Mouse (Mus musculus) macrophage (primary cell): ENCODE results near the gene Zfp322a. TPM values are rescaled to one million over a fixed set of nuclear protein-coding genes. Genes with fewer than 3 reads are reported as not detected.
"Not testable (repeated sequence)": the region's sequence is repeated elsewhere in the genome, so short reads cannot be mapped to it uniquely, and the experiment has no call there.

Source experiments
- H3K27ac ChIP-seq: fragments of 350-480 bp; formaldehyde crosslinking; 2 replicates; pipeline ENCODE4 v1.9.0; 2021
- H3K36me3 ChIP-seq: fragments of 350-480 bp; formaldehyde crosslinking; 2 replicates; pipeline ENCODE4 v1.9.0; 2021; ENCODE audit errors: inconsistent target
- H3K4me3 ChIP-seq: fragments of 350-480 bp; formaldehyde crosslinking; 2 replicates; pipeline ENCODE4 v1.9.0; 2021; ENCODE audit errors: inconsistent target
- H3K79me2 ChIP-seq: fragments of 350-480 bp; formaldehyde crosslinking; 2 replicates; pipeline ENCODE4 v1.9.0; 2021; ENCODE audit errors: inconsistent target
- WGBS: methylation state at CpG from one replicate; pipeline ENCODE4 v1.1.7; 2026; ENCODE audit warnings: inconsistent platforms; ENCODE audit not compliant: missing documents; 5-methylcytosine and 5-hydroxymethylcytosine counted together
- polyA plus RNA-seq: library from polyadenylated mRNA; stranded (reverse); fragments of 250-400 nt; gene quantifications from 3 replicates; pipeline ENCODE4 v1.2.4, GENCODE M21; 2018; ENCODE audit warnings: inconsistent platforms
- total RNA-seq, 78 experiments: library from RNA; depleted of rRNA; stranded (reverse); fragments of 250-400 nt; gene quantifications; 1 replicate in 9 of 78; 2 replicates in 24 of 78; 3 replicates in 43 of 78; 4 replicates in 2 of 78; pipeline ENCODE4 v1.2.4; 2018; ENCODE audit warnings: inconsistent platforms in 56 of 78

Gene Zfp322a
- 10 to 100 TPM; 13.6 to 77.7 (median 34.2) TPM for total RNA-seq (2018; cell fraction: chromatin; rRNA removed)
- total RNA-seq (2018; cell fraction: cytosol; rRNA removed) = 10 to 100 TPM in 17 of 26 experiments, 1 to 10 TPM in 9; 5.5 to 19.9 (median 12.2) TPM
- 10 to 100 TPM in 22 of 26 experiments, 1 to 10 TPM in 4; 8.0 to 68.0 (median 19.4) TPM for total RNA-seq (2018; cell fraction: nucleus; rRNA removed)
- polyA plus RNA-seq = 12.3 to 19.9 TPM (median 12.8 TPM) in 3 replicates

GRCm38 (mm10) chr13:23368583-23369420 lies at the start of gene Zfp322a:
Gene Zfp322a, minus strand, starts transcription at chr13:23369208.
- peak within 1 kb of the TSS; percentile 70 for H3K4me3 ChIP-seq
- 0 out of 2 replicates have a peak, but pooled peaks cover 9% of the 10 kb centered on the region for H3K36me3 ChIP-seq
- peaks cover 50% of the 10 kb centered on the region for H3K79me2 ChIP-seq
- 2% methylated on average over 55 of the region's 55 CpGs for WGBS
- peak within 1 kb of the TSS; percentile 47 for H3K27ac ChIP-seq

GRCm38 (mm10) chr13:23412630-23413521 lies 43.9 kb upstream of the Zfp322a start:
- H3K4me3 ChIP-seq = peak overlapping the region; percentile 12
- H3K27ac ChIP-seq = no peak overlapping the region
- no peaks in the 10 kb centered on the region for H3K36me3 ChIP-seq
- H3K79me2 ChIP-seq = no peaks in the 10 kb centered on the region
- WGBS = 9% methylated on average over 28 of the region's 28 CpGs

GRCm38 (mm10) chr13:23412211-23412629 lies 43.2 kb upstream of the Zfp322a start:
- no peaks in the 10 kb centered on the region for H3K36me3 ChIP-seq
- 6% methylated on average over 20 of the region's 20 CpGs for WGBS
- H3K4me3 ChIP-seq = peak overlapping the region; percentile 12
- H3K27ac ChIP-seq = no peak overlapping the region
- no peaks in the 10 kb centered on the region for H3K79me2 ChIP-seq

GRCm38 (mm10) chr13:23411311-23412210 lies 42.6 kb upstream of the Zfp322a start:
- H3K27ac ChIP-seq = no peak overlapping the region
- H3K79me2 ChIP-seq = no peaks in the 10 kb centered on the region
- no peaks in the 10 kb centered on the region for H3K36me3 ChIP-seq
- 29% methylated on average over 28 of the region's 29 CpGs for WGBS
- H3K4me3 ChIP-seq = peak overlapping the region; percentile 12; the same call in 1 of the 2 replicates

- H3K4me3 ChIP-seq = no peak overlapping the region
- no peaks in the 10 kb centered on the region for H3K79me2 ChIP-seq
- H3K27ac ChIP-seq = no peak overlapping the region
- no peaks in the 10 kb centered on the region for H3K36me3 ChIP-seq
- 69% methylated on average over 9 of the region's 9 CpGs for WGBS
These were observed 41.6 kb upstream of the Zfp322a start for GRCm38 (mm10) chr13:23410632-23411031.

GRCm38 (mm10) chr13:23402626-23403025 lies 33.6 kb upstream of the Zfp322a start:
- no peak overlapping the region for H3K4me3 ChIP-seq
- 57% methylated on average over 2 of the region's 2 CpGs for WGBS
- H3K79me2 ChIP-seq = no peaks in the 10 kb centered on the region
- H3K27ac ChIP-seq = no peak overlapping the region
- H3K36me3 ChIP-seq = no peaks in the 10 kb centered on the region

- Histone ChIP-seq H3K36me3 (no peaks in the 10 kb centered on the region), H3K4me3 (peak overlapping the region; percentile 15; the same call in 1 of the 2 replicates)
- 21% methylated on average over 19 of the region's 19 CpGs for WGBS
These were observed 32.9 kb upstream of the Zfp322a start for GRCm38 (mm10) chr13:23401683-23402527.

GRCm38 (mm10) chr13:23400771-23401682 lies 32.0 kb upstream of the Zfp322a start:
- Histone ChIP-seq H3K79me2 (no peaks in the 10 kb centered on the region), H3K36me3 (no peaks in the 10 kb centered on the region), H3K4me3 (no peak overlapping the region), H3K27ac (no peak overlapping the region)
- 25% methylated on average over 23 of the region's 24 CpGs for WGBS

More at GRCm38 (mm10) chr13:23401683-23402527, 32.9 kb upstream of the Zfp322a start:
- H3K79me2 ChIP-seq = no peaks in the 10 kb centered on the region
- H3K27ac ChIP-seq = no peak overlapping the region

GRCm38 (mm10) chr13:23396913-23397312 lies 27.9 kb upstream of the Zfp322a start:
- not testable (repeated sequence) for H3K4me3 ChIP-seq, H3K36me3 ChIP-seq, H3K27ac ChIP-seq, H3K79me2 ChIP-seq
- WGBS = 17% methylated on average over 14 of the region's 14 CpGs

- Histone ChIP-seq H3K79me2 (no peaks in the 10 kb centered on the region), H3K36me3 (no peaks in the 10 kb centered on the region), H3K27ac (no peak overlapping the region), H3K4me3 (peak overlapping the region; percentile 14; the same call in 1 of the 2 replicates)
- WGBS = 5% methylated on average over 31 of the region's 31 CpGs
These were observed 27.3 kb upstream of the Zfp322a start for GRCm38 (mm10) chr13:23396246-23396703.

GRCm38 (mm10) chr13:23395301-23396245 lies 26.6 kb upstream of the Zfp322a start:
- H3K4me3 ChIP-seq = peak overlapping the region; percentile 14; the same call in 1 of the 2 replicates
- WGBS = 8% methylated on average over 43 of the region's 43 CpGs
- no peak overlapping the region for H3K27ac ChIP-seq
- no peaks in the 10 kb centered on the region for H3K36me3 ChIP-seq
- H3K79me2 ChIP-seq = no peaks in the 10 kb centered on the region
